ENCODE assay signal across 7 mouse cellular contexts in the genomic region with DNA sequence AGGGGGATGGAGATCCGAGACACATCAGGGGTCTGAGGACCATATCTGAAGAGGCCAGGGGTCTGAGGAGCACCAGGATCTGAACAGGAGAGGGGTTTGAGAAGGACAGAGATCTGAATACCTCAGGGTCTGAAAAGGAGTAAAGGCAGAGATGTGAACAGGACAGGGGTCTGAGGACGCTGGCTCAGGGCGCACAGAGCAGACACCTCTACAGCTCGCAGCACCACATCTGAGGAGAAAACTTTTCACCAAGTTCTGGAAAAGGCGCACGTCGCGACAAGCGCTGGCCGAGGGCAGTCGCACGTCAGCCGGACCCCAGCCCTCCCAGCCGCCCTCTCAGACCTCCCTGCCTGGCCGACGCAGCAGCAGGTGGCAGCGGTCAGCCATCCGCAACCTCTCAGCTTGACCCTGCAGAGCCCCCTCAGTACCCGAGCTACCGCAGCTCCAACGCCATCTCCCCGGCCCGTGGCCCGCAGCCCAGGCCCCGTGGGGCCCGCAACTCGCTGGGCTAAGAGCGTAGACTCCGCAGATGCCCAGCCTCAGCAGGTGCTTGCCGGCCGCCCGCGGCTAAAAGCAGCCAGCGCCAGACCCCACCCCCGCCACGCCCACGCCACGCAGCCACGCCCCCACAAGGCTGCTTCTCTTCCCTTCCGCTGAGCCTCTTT. TPM values are rescaled to one million over a fixed set of nuclear protein-coding genes. Genes with fewer than 3 reads are reported as not detected.
DNase-seq lines count a peak whose midpoint lies in the region; ATAC-seq and TF ChIP-seq lines count a peak whose summit lies in the region.

No protein-coding gene starts in this region.

- DNase-seq in lung, embryonic 14.5 days = no peak
- DNase-seq in lung, postnatal 25 days (ENCODE audit: low spot score) = no peak
- no peak for DNase-seq in cerebellum, adult 8-10 months
- no peak for DNase-seq in cerebellum, adult 11 months

- no peak overlapping the region for H3K27ac ChIP-seq in lung, embryonic 14.5 days (ENCODE audit: low read depth)
- no peak overlapping the region for H3K27ac ChIP-seq in embryonic fibroblast, embryonic 13.5 days (ENCODE audit: insufficient read depth, low read length)
- peak overlapping the region; percentile 89; the same call in 1 of the 2 replicates for H3K27ac ChIP-seq in intestine, postnatal 0 days (ENCODE audit: low read depth, low read length)
- peak overlapping the region; percentile 96 for H3K27ac ChIP-seq in neural tube, embryonic 15.5 days (replicated peaks)

- H3K9ac ChIP-seq in lung, embryonic 14.5 days = peak overlapping the region; percentile 47
- H3K9ac ChIP-seq in intestine, postnatal 0 days (ENCODE audit: low read depth, low read length) = peak overlapping the region; percentile 72
- peak overlapping the region; percentile 79 for H3K9ac ChIP-seq in neural tube, embryonic 15.5 days (replicated peaks)

- peak; percentile 7; the same call in 1 of the 2 replicates for ATAC-seq in lung, embryonic 14.5 days (ENCODE audit: insufficient read depth)
- peak; percentile 3 for ATAC-seq in intestine, postnatal 0 days
- peak; percentile 7; the same call in 1 of the 2 replicates for ATAC-seq in neural tube, embryonic 15.5 days (ENCODE audit: low FRiP score)

- H3K4me1 ChIP-seq in lung, embryonic 14.5 days (ENCODE audit: insufficient read depth) = peaks cover 2% of the 10 kb centered on the region; the same call in 1 of the 2 replicates
- H3K4me1 ChIP-seq in embryonic fibroblast, embryonic 13.5 days (ENCODE audit: control insufficient read depth, insufficient read depth, low read length) = no peaks in the 10 kb centered on the region
- H3K4me1 ChIP-seq in intestine, postnatal 0 days (replicated peaks; ENCODE audit: control insufficient read depth, insufficient read depth, low read length) = peaks cover 17% of the 10 kb centered on the region; the same call in 1 of the 2 replicates
- H3K4me1 ChIP-seq in neural tube, embryonic 15.5 days = peaks cover 17% of the 10 kb centered on the region

- H3K36me3 ChIP-seq in lung, embryonic 14.5 days (ENCODE audit: insufficient read depth) = no peaks in the 10 kb centered on the region
- no peaks in the 10 kb centered on the region for H3K36me3 ChIP-seq in intestine, postnatal 0 days (ENCODE audit: control insufficient read depth, insufficient read depth)
- H3K36me3 ChIP-seq in neural tube, embryonic 15.5 days = no peaks in the 10 kb centered on the region

- peak overlapping the region; percentile 95 for H3K4me2 ChIP-seq in lung, embryonic 14.5 days
- H3K4me2 ChIP-seq in intestine, postnatal 0 days (replicated peaks; ENCODE audit: low read depth) = peak overlapping the region; percentile 96
- H3K4me2 ChIP-seq in neural tube, embryonic 15.5 days = peak overlapping the region; percentile 99

- TF ChIP-seq POLR2A in embryonic fibroblast, embryonic 13.5 days (IDR thresholded peaks at IDR 0.05; ENCODE audit: low read depth, low read length) = no peak

- peak overlapping the region; percentile 69 for H3K4me3 ChIP-seq in lung, embryonic 14.5 days (ENCODE audit: low read depth, low read length)
- H3K4me3 ChIP-seq in embryonic fibroblast, embryonic 13.5 days (ENCODE audit: insufficient read depth, low read length) = peak overlapping the region; percentile 57
- H3K4me3 ChIP-seq in intestine, postnatal 0 days (ENCODE audit: low read depth, low read length) = peak overlapping the region; percentile 81
- H3K4me3 ChIP-seq in neural tube, embryonic 15.5 days (replicated peaks) = peak overlapping the region; percentile 85

- H3K27me3 ChIP-seq in lung, embryonic 14.5 days (ENCODE audit: insufficient read depth, low read length) = no peaks in the 10 kb centered on the region
- H3K27me3 ChIP-seq in intestine, postnatal 0 days (replicated peaks; ENCODE audit: control insufficient read depth, insufficient read depth, low read length) = no peaks in the 10 kb centered on the region
- no peaks in the 10 kb centered on the region for H3K27me3 ChIP-seq in neural tube, embryonic 15.5 days (replicated peaks)

- no peaks in the 10 kb centered on the region for H3K9me3 ChIP-seq in lung, embryonic 14.5 days (ENCODE audit: low read depth, low read length)
- H3K9me3 ChIP-seq in intestine, postnatal 0 days (ENCODE audit: control insufficient read depth) = no peaks in the 10 kb centered on the region
- H3K9me3 ChIP-seq in neural tube, embryonic 15.5 days (replicated peaks) = no peaks in the 10 kb centered on the region

- WGBS in lung, embryonic 14.5 days = 1% methylated on average over 40 of the region's 40 CpGs
- WGBS in intestine, postnatal 0 days = 2% methylated on average over 39 of the region's 40 CpGs
- WGBS in neural tube, embryonic 15.5 days = under 1% methylated on average over 39 of the region's 40 CpGs

- TF ChIP-seq CTCF in lung, embryonic 14.5 days (IDR thresholded peaks at IDR 0.05; ENCODE audit: low read depth) = no peak
- no peak for TF ChIP-seq CTCF in embryonic fibroblast, embryonic 13.5 days (IDR thresholded peaks at IDR 0.05; ENCODE audit: borderline replicate concordance, insufficient read depth, low read length)
- TF ChIP-seq CTCF in intestine, postnatal 0 days (IDR thresholded peaks at IDR 0.05; ENCODE audit: low read depth) = peak; percentile 1; the same call in 1 of the 2 replicates

RNA-seq across cellular contexts. Expression of a gene that starts 11.7 kb away (rescaled TPM):
- polyA plus RNA-seq in lung, embryonic 14.5 days (2014; fragmentation: Nextera tagmentation; extraction: Ambion mirVana) = 31.1 and 31.3 TPM in 2 replicates
- polyA plus RNA-seq in embryonic fibroblast, embryonic 13.5 days (2011; ENCODE audit: insufficient read length, low read depth, missing spikeins) = 21.5 and 26.1 TPM in 2 replicates
- 16.8 and 17.2 TPM in 2 replicates for polyA plus RNA-seq in intestine, postnatal 0 days (2015; fragmentation: Nextera tagmentation; extraction: Ambion mirVana)
- polyA plus RNA-seq in neural tube, embryonic 15.5 days (2015; fragmentation: Nextera tagmentation; extraction: Ambion mirVana) = 55.6 and 58.9 TPM in 2 replicates

Comparison
In these comparisons a context has a peak if more than half of its experiments do, and no peak if none do; other contexts are left out.
1. H3K27ac ChIP-seq: peak in intestine, postnatal 0 days (single experiment) and neural tube, embryonic 15.5 days (single experiment); none in lung, embryonic 14.5 days (single experiment) and embryonic fibroblast, embryonic 13.5 days (single experiment).
2. Peak in every context shown above with its lines, with median percentiles within 50 percentile points of each other: ATAC-seq, H3K4me2 ChIP-seq, H3K4me3 ChIP-seq and H3K9ac ChIP-seq.